Mouse (Mus musculus) ES-E14 (cell line): ENCODE results near the gene Sorcs1.

ENCODE experiments used
- CHD2 ChIP-seq: IDR thresholded peaks from 2 replicates; pipeline ENCODE4 v1.6.1; 2014; ENCODE audit warnings: mild to moderate bottlenecking, low read depth, low read length, inconsistent platforms
- HCFC1 ChIP-seq: IDR thresholded peaks from 2 replicates; pipeline ENCODE4 v1.6.1; 2012; ENCODE audit warnings: low read length, inconsistent platforms, borderline replicate concordance; ENCODE audit not compliant: insufficient read depth
- MAFK ChIP-seq: IDR thresholded peaks from 2 replicates; pipeline ENCODE4 v1.6.1; 2014; ENCODE audit warnings: mild to moderate bottlenecking, low read depth, low read length, inconsistent platforms; ENCODE audit not compliant: insufficient read depth
- ZNF384 ChIP-seq: IDR thresholded peaks from 2 replicates; pipeline ENCODE4 v1.6.1; 2012; ENCODE audit warnings: low read depth, low read length, inconsistent platforms

- TF ChIP-seq HCFC1, result no peak
- no peak for TF ChIP-seq MAFK
- TF ChIP-seq CHD2, result no peak
- no peak for TF ChIP-seq ZNF384
Measured at GRCm38 (mm10) chr19:50178851-50179250, 499.6 kb downstream of the Sorcs1 start.
